Mouse (Mus musculus): ENCODE measurements around the gene Thsd4.
A peak's percentile ranks its signal among the peaks of the same experiment; 100 is the strongest.

The Thsd4 gene

GRCm38 (mm10) chr9:60382526-60382925, 139.3 kb downstream of the Thsd4 start:
- DNase-seq (ENCODE audit: low read depth, low spot score) = peak; percentile 44

GRCm38 (mm10) chr9:60381010-60381409, 140.8 kb downstream of the Thsd4 start:
- DNase-seq (ENCODE audit: low read depth, low spot score) = no peak

- no peak for DNase-seq (ENCODE audit: low read depth, low spot score)
Measured at GRCm38 (mm10) chr9:60380550-60380949, 141.3 kb downstream of the Thsd4 start.

- DNase-seq (ENCODE audit: low read depth, low spot score) = no peak
Measured at GRCm38 (mm10) chr9:60378235-60378634, 143.6 kb downstream of the Thsd4 start.

- DNase-seq (ENCODE audit: low read depth, low spot score) = no peak
Measured at GRCm38 (mm10) chr9:60373161-60373737, 148.6 kb downstream of the Thsd4 start.

- DNase-seq (ENCODE audit: low read depth, low spot score) = peak; percentile 19
Measured at GRCm38 (mm10) chr9:60368516-60368915, 153.3 kb downstream of the Thsd4 start.

- DNase-seq (ENCODE audit: low read depth, low spot score) = no peak
Measured at GRCm38 (mm10) chr9:60367617-60368305, 154.1 kb downstream of the Thsd4 start.

GRCm38 (mm10) chr9:60364166-60364781, 157.6 kb downstream of the Thsd4 start:
- DNase-seq (ENCODE audit: low read depth, low spot score) = no peak

- DNase-seq (ENCODE audit: low read depth, low spot score) = peak; percentile 48
Measured at GRCm38 (mm10) chr9:60352351-60352750, 169.5 kb downstream of the Thsd4 start.

GRCm38 (mm10) chr9:60351153-60351552, 170.7 kb downstream of the Thsd4 start:
- DNase-seq (ENCODE audit: low read depth, low spot score) = no peak

GRCm38 (mm10) chr9:60336147-60336546, 185.7 kb downstream of the Thsd4 start:
- no peak for DNase-seq (ENCODE audit: low read depth, low spot score)

- DNase-seq (ENCODE audit: low read depth, low spot score) = no peak
Measured at GRCm38 (mm10) chr9:60335455-60335854, 186.4 kb downstream of the Thsd4 start.

GRCm38 (mm10) chr9:60329911-60330310, 191.9 kb downstream of the Thsd4 start:
- DNase-seq (ENCODE audit: low read depth, low spot score) = no peak

GRCm38 (mm10) chr9:60324716-60325115, 197.1 kb downstream of the Thsd4 start:
- no peak for DNase-seq (ENCODE audit: low read depth, low spot score)

- peak; percentile 48 for DNase-seq (ENCODE audit: low read depth, low spot score)
Measured at GRCm38 (mm10) chr9:60323435-60323834, 198.4 kb downstream of the Thsd4 start.

- DNase-seq (ENCODE audit: low read depth, low spot score) = no peak
Measured at GRCm38 (mm10) chr9:60317291-60317690, 204.6 kb downstream of the Thsd4 start.

- DNase-seq (ENCODE audit: low read depth, low spot score) = no peak
Measured at GRCm38 (mm10) chr9:60316510-60316909, 205.3 kb downstream of the Thsd4 start.

- no peak for DNase-seq (ENCODE audit: low read depth, low spot score)
Measured at GRCm38 (mm10) chr9:60315533-60315932, 206.3 kb downstream of the Thsd4 start.

- no peak for DNase-seq (ENCODE audit: low read depth, low spot score)
Measured at GRCm38 (mm10) chr9:60313661-60314060, 208.2 kb downstream of the Thsd4 start.

GRCm38 (mm10) chr9:60312670-60313069, 209.2 kb downstream of the Thsd4 start:
- no peak for DNase-seq (ENCODE audit: low read depth, low spot score)

GRCm38 (mm10) chr9:60311594-60312128, 210.2 kb downstream of the Thsd4 start:
- no peak for DNase-seq (ENCODE audit: low read depth, low spot score)

- DNase-seq (ENCODE audit: low read depth, low spot score) = peak; percentile 83
Measured at GRCm38 (mm10) chr9:60310741-60311317, 211.0 kb downstream of the Thsd4 start.
